Mouse (Mus musculus) stomach, postnatal 0 days (tissue): ENCODE data around the gene Cul7.

ENCODE experiments used
- CTCF ChIP-seq: IDR thresholded peaks from 2 replicates; pipeline ENCODE4 v1.5.1; 2016; ENCODE audit warnings: antibody characterized with exemption, low read depth, mild to moderate bottlenecking, moderate library complexity
- EP300 ChIP-seq: optimal IDR thresholded peaks from 2 replicates; pipeline ENCODE3; 2016; ENCODE audit warnings: antibody characterized with exemption

- TF ChIP-seq CTCF (no peak), EP300 (no peak)
These were observed 5.9 kb upstream of the Cul7 start for GRCm38 (mm10) chr17:46644152-46644805.
